Mouse (Mus musculus): ENCODE measurements around the gene Rpl10a.
"Not testable (repeated sequence)": the region's sequence is repeated elsewhere in the genome, so short reads cannot be mapped to it uniquely, and the experiment has no call there.

Gene Rpl10a

DNA sequence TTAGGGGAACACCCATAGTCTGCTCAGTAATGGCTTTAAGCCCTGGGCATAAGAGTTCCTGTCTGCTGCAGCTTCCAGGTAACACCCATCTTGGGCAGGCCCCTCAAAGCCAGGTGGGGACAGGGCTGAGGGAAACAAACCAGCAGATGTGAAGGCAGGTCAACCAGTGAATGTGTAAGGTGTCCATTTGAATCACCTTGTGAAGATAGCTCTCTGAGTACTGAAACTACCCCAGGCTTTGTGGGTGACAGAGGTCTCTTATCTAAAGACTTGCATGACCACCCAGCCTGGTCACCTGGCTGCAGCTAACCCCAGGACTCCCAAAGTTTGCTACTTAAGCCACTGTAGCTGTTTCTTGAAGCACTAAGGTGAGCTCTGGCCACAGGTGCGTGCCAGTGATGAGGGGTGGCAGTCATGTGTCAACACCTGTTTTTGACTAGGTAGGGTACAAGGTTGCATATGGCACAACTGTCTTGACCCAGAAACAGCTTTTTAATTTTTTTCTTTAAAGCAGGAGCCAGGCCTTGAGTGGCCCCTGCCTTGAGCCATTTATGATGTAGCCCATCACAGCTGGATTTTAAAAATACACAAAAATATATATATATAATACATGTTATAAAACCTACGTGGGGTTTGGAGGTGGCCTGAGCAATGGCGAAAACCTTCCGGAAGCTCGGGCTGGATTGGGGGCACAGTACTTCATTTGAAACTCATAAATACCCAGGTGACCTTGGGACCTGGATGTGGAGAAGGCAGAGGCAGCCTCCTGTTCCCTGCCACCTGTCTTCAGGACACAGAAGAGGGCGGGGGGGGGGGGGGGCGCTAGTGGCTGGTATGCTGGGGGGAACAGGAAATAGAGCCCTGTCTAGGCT is 3.2 kb downstream of the Rpl10a start:
- no peak for DNase-seq (ENCODE audit: low spot score)

DNA sequence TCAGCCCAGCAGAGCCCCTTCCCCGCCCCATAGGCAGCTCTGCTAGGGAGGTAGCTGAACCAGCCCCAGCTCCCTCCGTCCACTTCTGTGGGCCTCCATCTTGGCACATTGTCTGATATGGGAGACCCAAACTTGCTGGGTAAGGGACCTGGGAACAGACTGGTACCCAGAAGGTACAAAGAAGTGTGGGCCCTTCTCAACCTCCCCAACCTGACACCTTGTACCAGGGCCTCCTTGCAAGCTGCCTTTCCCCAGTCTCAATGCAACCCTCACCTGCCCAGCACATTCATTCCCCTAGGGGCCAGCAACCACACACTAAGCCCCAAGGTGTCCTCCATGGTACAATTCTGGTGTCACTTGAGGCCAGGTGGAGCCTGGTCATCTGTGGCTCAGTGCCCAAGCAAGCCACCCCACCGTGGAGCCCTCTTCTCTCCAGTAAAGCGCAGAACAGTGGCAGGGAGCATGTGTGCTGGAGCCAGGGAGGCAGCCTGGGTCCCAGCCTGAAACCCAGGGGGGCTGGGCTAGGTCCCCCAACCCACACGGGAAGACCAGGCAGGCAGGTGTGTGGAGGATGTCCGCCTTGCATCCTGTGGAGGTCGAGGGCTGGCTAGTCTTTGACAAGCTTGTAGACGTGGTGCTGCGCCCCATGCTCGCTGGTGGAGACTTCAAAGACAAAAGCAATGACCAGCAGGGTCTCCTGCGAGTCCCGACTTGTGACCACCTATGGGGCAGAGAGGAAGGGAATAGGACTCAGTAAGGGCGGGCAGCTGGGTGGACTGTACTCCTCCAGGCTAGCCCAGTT is 4.0 kb downstream of the Rpl10a start:
- no peak for DNase-seq (ENCODE audit: low spot score)

DNA sequence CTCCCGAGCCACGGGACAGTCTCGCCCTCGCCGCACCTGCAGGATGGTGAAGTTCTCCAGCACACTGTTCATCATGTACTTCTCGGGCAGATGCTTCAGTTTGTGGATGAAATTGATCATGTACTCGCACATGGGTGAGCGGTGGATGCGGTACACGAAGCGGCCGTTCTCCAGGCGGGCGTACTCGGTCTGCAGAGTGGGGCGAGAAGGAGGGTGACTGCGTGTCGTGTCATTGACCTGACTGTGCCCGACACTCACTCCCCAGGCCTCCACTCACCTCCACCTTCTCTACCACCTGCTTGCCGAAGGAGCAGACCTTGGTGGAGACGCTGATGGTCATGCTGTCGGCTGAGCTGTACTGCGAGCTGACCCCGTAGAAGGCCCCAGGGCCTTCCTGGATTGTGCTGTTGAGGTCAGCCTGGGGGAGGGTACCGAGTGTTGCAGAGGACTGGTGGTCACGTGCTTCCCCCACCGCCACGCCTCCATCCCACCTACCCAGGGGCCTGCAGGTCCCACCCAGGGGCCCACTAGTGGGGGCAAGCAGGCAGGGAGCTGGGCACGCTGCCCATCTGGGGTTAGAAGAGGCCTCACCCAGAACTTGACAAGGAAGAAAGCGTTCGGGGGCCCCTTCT is 4.8 kb downstream of the Rpl10a start:
- DNase-seq (ENCODE audit: low spot score) = no peak

DNA sequence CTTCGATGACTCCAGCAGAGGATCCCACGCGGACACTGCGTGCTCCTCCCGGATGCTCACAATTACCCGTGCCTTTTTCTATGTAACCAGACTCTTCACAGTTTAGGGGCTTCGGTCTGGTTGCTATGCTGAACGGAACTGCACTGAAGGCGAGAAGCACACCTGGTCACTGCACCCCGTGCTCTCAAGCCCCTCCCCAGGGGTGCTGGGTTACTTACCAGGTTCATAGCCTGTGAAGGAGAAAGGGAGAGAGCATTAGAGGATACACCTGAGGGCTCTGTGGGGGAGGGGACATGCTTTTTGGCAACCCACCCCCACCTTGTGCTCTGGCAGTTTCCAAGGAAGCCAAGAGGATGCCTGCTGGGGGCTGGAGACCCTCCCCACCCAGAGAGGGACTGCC is 7.0 kb downstream of the Rpl10a start:
- DNase-seq (ENCODE audit: low spot score) = no peak

DNA sequence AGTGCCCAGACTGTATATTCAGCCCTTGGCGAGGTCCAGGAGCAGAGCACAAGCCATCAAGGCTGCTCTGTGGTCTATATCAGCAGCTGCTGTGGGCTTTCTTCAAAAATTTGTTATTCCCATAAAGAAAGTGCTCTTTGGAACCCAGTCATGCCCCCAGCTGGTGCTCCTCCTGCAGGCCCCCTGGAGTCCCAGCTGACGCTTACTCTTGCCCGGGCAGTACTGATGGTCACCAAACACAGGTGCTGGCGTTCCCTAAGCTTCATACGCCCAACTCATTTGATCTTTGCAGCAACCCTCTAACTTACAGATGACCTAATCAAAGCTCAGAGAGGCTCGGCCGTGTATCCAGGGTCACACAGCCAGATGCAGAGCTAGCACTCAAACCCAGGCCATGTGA is 9.3 kb downstream of the Rpl10a start:
- no peak for DNase-seq (ENCODE audit: low spot score)

DNA sequence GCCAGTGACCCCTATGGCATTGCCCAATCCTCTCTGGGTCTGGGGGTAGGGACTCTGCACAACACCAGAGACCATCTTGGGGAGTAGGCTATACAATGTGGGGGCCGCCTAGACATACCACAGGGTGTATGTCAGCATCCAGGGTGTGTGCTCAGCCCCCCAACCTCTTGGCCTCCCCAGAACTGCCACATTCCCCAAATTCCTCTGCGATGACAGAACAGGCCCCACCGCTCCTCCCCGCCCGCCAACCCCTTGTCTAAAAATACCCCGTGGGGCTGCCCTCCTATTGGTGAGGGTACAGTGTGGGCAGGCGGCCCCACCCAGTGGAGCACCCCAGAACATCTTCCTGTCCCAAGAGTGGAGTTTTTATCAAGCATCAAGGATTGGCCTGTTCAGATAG is 12.3 kb downstream of the Rpl10a start:
- peak; percentile 54 for DNase-seq (ENCODE audit: low spot score)

DNA sequence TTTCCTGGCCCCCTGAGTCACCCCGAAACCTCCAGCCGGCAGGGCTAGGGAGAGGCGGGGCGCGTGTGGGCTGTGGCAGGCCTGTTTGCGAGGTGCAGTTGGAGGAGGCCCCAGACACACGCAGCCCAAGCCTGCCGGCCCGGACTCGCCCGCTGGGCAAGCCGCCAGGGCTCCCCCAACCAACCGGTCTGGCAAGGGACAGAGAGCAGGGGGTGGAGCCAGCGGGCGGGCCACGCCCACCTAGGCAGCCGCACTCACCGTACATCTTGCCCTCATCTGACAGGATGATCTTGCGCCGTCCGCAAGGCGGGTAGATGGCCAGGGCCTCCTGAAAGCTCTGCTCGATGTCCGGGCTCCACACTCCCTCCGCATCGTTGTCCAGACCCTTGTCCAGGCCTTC is 12.8 kb downstream of the Rpl10a start:
- DNase-seq (ENCODE audit: low spot score) = peak; percentile 98

DNA sequence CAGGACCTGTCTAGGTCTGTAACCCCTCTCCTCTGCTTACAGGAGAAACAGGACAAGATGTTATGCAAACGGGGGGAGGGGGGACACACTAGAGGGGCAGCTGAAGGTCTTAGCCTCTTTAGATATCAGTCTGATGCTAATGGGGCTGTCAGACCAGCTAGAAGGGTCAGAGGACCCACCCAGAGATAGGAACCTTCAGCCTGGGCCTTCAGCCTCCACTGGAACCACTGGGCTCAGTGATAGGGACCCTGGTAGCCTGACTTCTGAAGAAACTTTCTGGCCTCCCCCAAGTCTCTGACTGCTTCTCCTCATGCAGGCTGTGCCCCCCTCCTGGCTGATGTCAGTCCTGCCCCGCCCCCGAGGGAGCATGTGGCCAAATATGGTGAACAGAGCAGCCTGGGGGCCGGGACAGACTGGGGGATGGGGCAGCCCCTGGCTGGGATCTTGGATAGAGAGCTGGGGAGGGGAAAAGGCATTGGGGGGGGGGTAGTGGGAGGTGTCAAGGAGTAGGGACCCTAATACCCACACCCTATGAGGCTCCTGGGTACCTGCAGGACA is 15.9 kb downstream of the Rpl10a start:
- DNase-seq (ENCODE audit: low spot score) = peak; percentile 66

DNA sequence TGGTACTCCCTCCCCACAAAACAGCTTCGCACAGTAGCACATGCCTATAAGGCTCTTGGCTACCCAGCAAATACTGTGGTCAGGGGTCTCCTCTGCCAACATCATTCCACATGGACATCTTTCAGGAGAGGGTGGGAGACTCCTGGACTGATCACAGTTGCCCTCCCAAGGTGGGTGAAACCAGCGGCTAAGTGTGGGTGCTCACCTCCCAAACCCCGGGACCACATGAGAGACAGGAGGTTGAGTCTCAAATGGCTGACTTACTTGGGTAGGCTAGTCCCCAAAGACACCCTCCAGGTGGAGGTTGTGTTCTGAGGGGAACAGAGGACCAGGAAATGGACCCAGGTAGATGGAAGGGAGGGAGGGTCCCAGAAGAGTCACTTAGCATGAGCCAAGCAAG is 16.4 kb downstream of the Rpl10a start:
- no peak for DNase-seq (ENCODE audit: low spot score)

DNA sequence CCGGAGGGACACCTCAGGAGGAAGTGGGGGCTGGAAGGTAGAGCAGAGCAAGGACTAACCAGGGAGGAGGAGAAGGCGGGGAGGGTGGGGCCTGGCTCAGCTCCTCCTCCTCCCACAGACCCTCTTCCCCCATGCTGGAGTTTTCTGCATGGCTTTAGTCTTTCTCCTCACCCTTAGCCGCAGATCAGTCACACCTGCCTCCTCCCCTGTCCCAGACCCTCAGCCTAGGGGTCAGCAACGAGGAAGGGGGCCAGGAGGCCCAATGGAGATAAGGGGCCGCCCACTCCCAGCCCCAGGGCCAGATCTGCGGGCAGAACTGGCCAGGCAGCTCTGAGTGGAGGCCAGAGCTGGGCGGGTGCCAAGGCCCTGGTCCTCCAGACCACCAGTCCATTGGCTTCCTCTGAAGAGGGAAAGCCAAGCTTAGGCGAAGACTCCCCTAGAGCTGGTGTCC is 17.0 kb downstream of the Rpl10a start:
- peak; percentile 50 for DNase-seq (ENCODE audit: low spot score)

DNA sequence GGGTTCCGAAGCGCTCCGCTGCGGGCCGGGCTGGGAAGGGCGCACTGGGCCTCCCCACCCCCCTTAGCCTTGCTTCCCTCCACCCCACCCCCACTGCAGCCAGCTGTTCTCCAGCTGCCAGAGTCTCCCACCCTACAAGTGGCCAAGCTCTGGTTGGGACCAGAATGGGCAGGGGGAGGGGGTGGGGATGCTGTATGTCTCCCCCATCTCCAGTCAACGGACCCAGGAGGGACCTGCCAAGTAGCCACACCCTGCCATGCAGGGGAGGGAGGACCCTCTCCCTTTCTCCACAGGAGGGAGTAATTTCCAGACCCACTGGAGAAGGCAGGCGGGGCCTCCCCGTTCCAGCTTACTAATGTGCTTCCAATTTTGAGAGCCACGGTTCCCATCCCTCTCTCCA is 17.6 kb downstream of the Rpl10a start:
- peak; percentile 48 for DNase-seq (ENCODE audit: low spot score)

DNA sequence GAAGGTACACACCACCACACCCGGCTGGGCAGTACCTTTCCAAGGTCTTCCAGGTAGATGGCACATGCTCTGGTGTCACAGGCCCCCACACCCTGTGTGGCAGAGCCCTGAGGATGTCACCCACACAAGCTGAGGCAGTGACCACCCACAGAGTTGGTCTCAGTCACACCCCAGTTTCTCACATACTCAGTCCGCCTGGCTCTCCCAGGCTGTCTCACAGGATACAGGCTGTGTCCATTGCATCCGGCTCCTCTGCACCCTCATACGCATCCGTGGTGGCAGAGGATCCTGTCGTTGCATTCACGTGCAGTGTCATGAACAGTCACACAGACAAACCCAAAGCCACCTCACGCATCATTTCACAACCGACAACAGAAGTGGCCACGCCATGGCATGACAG is 19.1 kb downstream of the Rpl10a start:
- no peak for DNase-seq (ENCODE audit: low spot score)

DNA sequence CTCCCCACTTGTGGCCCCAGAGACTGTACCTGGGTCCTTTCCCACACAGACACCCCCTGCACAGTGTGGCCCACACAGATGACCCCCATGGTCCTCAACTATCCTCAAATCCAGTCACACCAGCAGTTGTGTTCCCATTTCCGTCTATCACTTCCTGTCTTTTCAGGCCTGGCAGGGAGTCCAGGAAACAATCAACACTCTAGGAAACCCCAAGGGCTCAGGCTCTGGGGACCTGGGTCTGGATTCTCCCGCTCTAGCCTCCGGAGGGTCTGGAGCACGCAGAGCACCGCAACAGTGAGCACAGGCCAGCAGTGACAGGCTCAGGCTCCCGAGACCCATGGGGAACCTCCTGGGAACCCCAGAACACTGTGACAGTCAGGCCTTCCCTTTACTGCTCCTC is 19.9 kb downstream of the Rpl10a start:
- no peak for DNase-seq (ENCODE audit: low spot score)

DNA sequence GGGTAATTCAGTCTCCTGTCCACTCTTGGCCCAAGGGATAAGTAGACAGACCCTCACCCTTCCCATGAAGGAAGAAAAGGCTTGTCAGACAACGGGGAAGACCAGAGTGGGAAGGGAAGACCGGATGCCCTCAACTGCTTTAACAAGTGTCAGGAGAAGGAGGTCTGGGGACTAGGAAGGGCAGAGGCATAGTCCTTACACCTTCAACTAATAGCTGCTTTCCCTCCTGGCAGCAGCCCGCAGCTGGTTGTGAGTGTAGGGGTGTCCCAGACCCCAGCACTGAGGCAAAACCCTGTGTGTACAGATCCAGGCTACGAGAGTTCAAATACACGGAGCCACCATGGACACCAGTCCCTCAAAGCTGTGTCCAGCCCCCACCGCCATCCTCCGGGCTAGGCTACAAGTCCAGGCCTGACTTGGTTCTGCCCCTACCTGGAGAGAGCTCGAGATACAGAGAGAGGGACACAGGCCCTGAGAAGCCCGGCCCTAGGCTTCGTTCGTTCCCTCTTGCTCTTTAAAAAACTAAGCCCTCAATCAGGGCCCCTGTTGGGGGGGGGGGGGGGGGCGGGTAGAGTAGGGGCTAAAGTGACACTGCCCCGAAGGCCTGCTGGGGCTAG is 21.1 kb downstream of the Rpl10a start:
- DNase-seq (ENCODE audit: low spot score) = peak; percentile 71

DNA sequence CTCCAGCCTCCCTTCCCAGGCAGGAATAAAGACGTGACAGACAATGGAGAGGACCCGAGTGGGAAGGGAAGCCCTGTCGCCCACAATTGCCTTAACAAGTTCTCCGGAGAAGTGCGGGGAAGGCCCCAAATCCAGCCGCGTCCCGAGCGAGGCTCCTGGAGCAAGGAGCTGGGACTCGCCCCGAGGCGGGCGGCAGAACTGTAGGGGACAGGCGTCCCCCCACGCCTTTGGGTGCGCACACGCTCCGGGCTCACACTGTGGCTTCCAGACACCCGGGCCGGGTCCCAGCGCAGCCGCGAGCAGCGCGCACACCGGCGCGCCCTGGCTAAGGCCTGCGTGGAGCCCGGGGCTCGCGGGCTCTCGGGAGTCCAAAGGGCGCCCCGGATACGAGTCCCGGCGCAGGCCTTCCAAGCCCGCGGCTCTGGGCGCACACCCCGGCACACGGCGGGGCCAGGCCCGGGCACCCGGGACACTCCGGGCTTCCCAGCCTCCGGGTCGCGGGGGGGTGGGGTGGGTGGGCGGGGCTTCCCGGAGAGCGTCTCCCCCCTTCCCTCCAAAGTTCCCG is 21.7 kb downstream of the Rpl10a start:
- DNase-seq (ENCODE audit: low spot score) = no peak

DNA sequence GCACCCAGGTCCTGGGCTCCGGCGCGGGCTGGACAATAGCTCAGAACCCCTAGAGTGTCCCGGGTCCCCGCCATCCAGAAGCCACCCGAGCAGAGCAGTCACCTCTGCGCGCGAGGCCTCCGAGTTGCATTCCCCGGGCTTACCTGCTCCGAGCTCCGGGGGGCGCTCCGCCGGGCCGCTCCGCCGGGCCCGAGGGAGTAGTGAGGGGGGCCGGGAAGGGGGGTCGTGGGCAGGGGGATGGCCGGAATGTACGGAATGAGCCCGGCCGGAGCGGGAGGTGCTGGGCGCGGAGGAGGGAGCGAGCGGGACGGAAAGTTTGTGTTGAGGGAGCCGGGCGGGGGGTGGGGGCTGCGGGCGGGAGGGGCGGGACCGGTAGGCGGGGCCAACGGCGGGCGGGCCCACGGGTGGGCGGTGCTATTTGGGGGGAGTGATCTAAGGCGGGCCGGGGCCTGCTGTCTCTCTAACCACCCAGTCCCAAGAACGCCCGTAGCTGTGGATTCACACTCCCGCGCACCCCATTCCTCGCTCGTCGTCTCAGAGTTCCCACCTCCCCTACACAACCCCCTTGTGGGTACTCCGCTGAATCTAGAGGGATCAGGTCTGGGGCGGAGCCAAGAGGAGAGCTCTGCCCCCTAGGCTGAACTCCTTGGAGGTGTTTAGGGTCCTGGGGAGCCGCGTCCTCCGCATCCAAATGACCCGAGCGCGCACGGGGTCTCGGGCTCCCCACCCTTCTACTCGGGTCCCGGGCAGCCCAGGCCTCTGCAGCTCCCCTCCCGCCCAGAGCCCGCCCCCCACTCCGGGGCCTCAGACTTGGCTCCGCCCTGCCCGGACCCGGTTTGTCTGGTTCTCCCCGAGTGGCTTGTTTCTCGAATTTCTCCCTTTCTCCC is 22.4 kb downstream of the Rpl10a start, which contains the start of gene Tead3:
TSS of gene Tead3 (minus strand) at position 352 of the 887 bp plus-strand sequence.
- DNase-seq (ENCODE audit: low spot score) = peak; percentile 90

DNA sequence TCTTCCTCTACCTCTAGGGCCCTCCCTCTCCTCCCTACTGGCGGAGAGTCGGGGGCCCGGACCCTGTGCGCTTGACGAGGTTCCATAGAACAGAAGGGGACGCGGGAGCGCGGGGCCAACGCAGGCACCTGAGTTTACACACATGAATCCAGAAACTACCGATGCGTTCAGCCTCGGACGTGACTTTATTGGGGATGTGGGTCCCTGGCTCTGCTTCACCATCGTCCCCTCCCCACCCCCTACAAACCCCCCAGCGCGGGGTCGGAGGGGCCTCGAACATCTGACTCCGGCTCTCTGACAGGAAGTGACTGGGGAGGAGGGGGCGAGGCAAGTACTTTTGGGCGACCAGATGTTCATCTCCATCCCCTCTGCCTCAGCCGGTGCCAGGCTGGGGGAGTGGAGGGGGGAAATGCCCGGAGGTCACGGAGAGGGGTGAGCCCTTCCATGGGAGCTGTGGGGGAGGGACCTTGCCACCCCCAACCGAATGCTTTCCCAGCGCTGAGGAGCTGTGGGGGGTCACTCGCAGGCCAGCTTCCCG is 23.2 kb downstream of the Rpl10a start:
- no peak for DNase-seq (ENCODE audit: low spot score)

DNA sequence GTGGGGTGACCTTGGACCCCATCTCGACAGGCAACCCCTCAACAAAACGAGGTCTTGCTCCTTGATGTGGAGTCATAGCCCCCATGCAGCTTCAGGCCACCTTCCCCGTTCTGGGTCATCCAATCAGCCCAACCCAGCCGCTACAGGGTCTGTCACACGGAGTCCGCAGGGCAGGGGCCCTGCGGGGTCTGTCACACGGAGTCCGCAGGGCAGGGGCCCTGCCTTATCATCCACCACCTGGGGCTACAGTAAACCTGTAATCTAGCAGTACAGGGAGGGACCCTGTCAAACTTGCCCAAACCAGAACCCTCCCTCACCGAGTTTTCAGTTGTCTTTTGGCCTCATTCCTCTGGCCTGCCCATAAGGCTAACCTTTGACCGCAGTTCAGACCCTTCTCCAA is 23.7 kb downstream of the Rpl10a start:
- no peak for DNase-seq (ENCODE audit: low spot score)

DNA sequence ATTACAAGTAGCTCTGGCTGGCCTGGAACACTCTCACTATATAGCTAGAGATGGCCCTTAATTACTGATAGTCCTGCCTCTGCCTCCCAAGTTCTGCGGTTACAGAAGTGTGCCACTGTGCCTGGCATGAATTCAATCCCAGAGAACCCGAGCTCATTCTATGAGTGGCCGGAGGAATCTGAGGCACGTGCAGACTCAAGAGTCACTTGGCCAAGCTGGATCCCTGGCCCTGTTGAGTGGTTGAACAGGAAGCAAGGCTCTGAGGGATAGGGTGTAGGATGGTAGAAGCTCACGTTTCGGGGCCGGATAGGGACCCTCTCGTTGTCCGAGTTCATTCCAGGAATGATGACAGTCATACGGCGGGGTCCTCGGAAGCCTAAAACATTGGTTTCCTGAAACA is 27.6 kb downstream of the Rpl10a start:
- DNase-seq (ENCODE audit: low spot score) = no peak

DNA sequence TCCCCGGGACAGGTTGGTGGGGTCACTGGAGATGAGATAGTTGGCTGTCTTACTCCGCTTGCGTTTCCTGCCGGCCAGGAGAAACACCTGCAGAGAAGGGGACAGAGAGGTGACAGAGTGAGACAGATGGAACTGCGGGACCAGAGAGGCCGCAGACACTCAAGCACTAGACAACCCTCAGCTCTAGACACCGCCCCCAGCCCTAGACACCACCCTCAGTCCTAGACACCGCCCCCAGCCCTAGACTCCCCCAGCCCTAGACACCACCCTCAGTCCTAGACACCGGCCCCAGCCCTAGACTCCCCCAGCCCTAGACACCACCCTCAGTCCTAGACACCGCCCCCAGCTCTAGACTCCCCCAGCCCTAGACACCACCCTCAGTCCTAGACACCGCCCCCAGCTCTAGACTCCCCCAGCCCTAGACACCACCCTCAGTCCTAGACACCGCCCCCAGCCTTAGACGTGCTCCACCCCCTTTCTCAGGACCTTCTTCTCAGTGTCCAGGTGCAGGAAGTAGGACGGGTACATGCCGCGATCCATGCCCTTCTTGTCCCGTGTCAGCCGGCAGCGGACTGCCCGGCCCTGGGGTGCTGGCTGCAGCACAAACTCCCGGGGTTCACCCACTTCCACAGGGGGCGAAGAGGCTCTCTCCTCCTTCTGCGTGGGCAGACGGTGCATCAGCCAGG is 30.4 kb downstream of the Rpl10a start:
- not testable (repeated sequence) for DNase-seq (ENCODE audit: low spot score)
